Mouse (Mus musculus) MEL (cell line): ENCODE data around the gene Pik3cd. TPM values are rescaled to one million over a fixed set of nuclear protein-coding genes. Genes with fewer than 3 reads are reported as not detected.

ENCODE experiments used
- DNase-seq: peaks from one replicate; pipeline ENCODE4 v3.0.0; 2011; ENCODE audit warnings: low read depth, low spot score
- H3K27ac ChIP-seq: 2 replicates; pipeline ENCODE4 v1.5.1; 2012; ENCODE audit warnings: low read depth, mild to moderate bottlenecking, control low read depth, low read length, moderate library complexity; ENCODE audit not compliant: control insufficient read depth
- H3K27me3 ChIP-seq, 2 experiments: fragments of 150-350 bp in 1 of 2; sonication (generic) in 1 of 2; 2 replicates each; pipeline ENCODE4 v1.6.1; 2012; ENCODE audit warnings: low read length in 2 of 2, mild to moderate bottlenecking in 2 of 2, improper control_type of control experiment in 1 of 2, moderate library complexity in 1 of 2; ENCODE audit not compliant: insufficient read depth in 2 of 2, control insufficient read depth in 1 of 2
- H3K36me3 ChIP-seq, 2 experiments: 2 replicates each; pipeline ENCODE4 v1.6.1; 2012 to 2014; ENCODE audit warnings: low read length in 2 of 2, improper control_type of control experiment in 1 of 2, inconsistent platforms in 1 of 2, mild to moderate bottlenecking in 1 of 2; ENCODE audit not compliant: insufficient read depth in 2 of 2, control insufficient read depth in 1 of 2
- H3K4me1 ChIP-seq, 2 experiments: fragments of 150-350 bp in 1 of 2; sonication (generic) in 1 of 2; 2 replicates each; pipeline ENCODE4 v1.6.1; 2012; ENCODE audit warnings: low read length in 2 of 2, improper control_type of control experiment in 1 of 2, mild to moderate bottlenecking in 1 of 2; ENCODE audit not compliant: insufficient read depth in 2 of 2, control insufficient read depth in 1 of 2
- H3K4me3 ChIP-seq, 2 experiments: fragments of 150-350 bp in 1 of 2; sonication (generic) in 1 of 2; 2 replicates each; pipeline ENCODE4 v1.5.1; 2012; ENCODE audit warnings: low read depth in 2 of 2, low read length in 2 of 2, mild to moderate bottlenecking in 2 of 2, moderate library complexity in 2 of 2, control low read depth in 1 of 2, improper control_type of control experiment in 1 of 2; ENCODE audit not compliant: control insufficient read depth in 1 of 2, insufficient read depth in 1 of 2
- H3K79me2 ChIP-seq: 2 replicates; pipeline ENCODE4 v1.6.1; 2012; ENCODE audit warnings: mild to moderate bottlenecking, low read length, moderate library complexity; ENCODE audit not compliant: control insufficient read depth, poor library complexity, insufficient read depth
- H3K9ac ChIP-seq: 2 replicates; pipeline ENCODE4 v1.6.1; 2012; ENCODE audit warnings: low read depth, mild to moderate bottlenecking, control low read depth, low read length, moderate library complexity; ENCODE audit not compliant: control insufficient read depth, poor library complexity, severe bottlenecking
- H3K9me3 ChIP-seq: fragments of 150-350 bp; sonication (generic); replicated peaks from 2 replicates; pipeline ENCODE4 v1.6.1; 2012; ENCODE audit warnings: mild to moderate bottlenecking, low read length, improper control_type of control experiment, moderate library complexity; ENCODE audit not compliant: insufficient read depth
- BHLHE40 ChIP-seq: IDR thresholded peaks from 2 replicates; pipeline ENCODE4 v1.6.1; 2012; ENCODE audit warnings: low read depth, mild to moderate bottlenecking, inconsistent platforms, low read length, improper control_type of control experiment, borderline replicate concordance
- CTCF ChIP-seq, 3 experiments: IDR thresholded peaks in 2 of 3; conservative IDR thresholded peaks in 1 of 3; 2 replicates each; pipeline ENCODE4 v1.5.1; 2011 to 2012; ENCODE audit warnings: low read length in 3 of 3, low read depth in 2 of 3, mild to moderate bottlenecking in 2 of 3, improper control_type of control experiment in 1 of 3, inconsistent platforms in 1 of 3, mixed read lengths in 1 of 3, moderate library complexity in 1 of 3; ENCODE audit not compliant: control insufficient read depth in 1 of 3, insufficient read depth in 1 of 3, poor library complexity in 1 of 3, severe bottlenecking in 1 of 3
- E2F4 ChIP-seq: IDR thresholded peaks from 2 replicates; pipeline ENCODE4 v1.6.1; 2011; ENCODE audit warnings: low read depth, low read length, improper control_type of control experiment, borderline replicate concordance
- ELF1 ChIP-seq: IDR thresholded peaks from 2 replicates; pipeline ENCODE4 v1.6.1; 2014; ENCODE audit warnings: low read depth, mild to moderate bottlenecking, inconsistent platforms, low read length, improper control_type of control experiment, moderate library complexity
- EP300 ChIP-seq, 2 experiments: IDR thresholded peaks; 2 replicates each; pipeline ENCODE4 v1.6.1; 2011; ENCODE audit warnings: improper control_type of control experiment in 2 of 2, low read length in 2 of 2, low read depth in 1 of 2, mild to moderate bottlenecking in 1 of 2
- ETS1 ChIP-seq: IDR thresholded peaks from 2 replicates; pipeline ENCODE4 v1.6.1; 2012; ENCODE audit warnings: low read depth, mild to moderate bottlenecking, inconsistent platforms, low read length, improper control_type of control experiment, moderate library complexity
- GATA1 ChIP-seq: IDR thresholded peaks from 2 replicates; pipeline ENCODE4 v1.6.1; 2011; ENCODE audit warnings: low read depth, low read length, improper control_type of control experiment
- HCFC1 ChIP-seq: IDR thresholded peaks from 2 replicates; pipeline ENCODE4 v1.6.1; 2012; ENCODE audit warnings: low read depth, mild to moderate bottlenecking, inconsistent platforms, low read length, improper control_type of control experiment, moderate library complexity
- MAFK ChIP-seq: IDR thresholded peaks from 2 replicates; pipeline ENCODE4 v1.6.1; 2011; ENCODE audit warnings: low read depth, mild to moderate bottlenecking, low read length, improper control_type of control experiment, borderline replicate concordance
- MAX ChIP-seq: IDR thresholded peaks from 2 replicates; pipeline ENCODE4 v1.6.1; 2011; ENCODE audit warnings: low read length, improper control_type of control experiment
- MAZ ChIP-seq: IDR thresholded peaks from 2 replicates; pipeline ENCODE4 v1.6.1; 2012; ENCODE audit warnings: low read depth, mild to moderate bottlenecking, inconsistent platforms, low read length, improper control_type of control experiment
- MXI1 ChIP-seq: IDR thresholded peaks from 2 replicates; pipeline ENCODE4 v1.6.1; 2011; ENCODE audit warnings: mild to moderate bottlenecking, low read depth, low read length, improper control_type of control experiment
- NELFE ChIP-seq: IDR thresholded peaks from 2 replicates; pipeline ENCODE4 v1.6.1; 2011; ENCODE audit warnings: low read depth, low read length, improper control_type of control experiment
- POLR2AphosphoS2 ChIP-seq: IDR thresholded peaks from 2 replicates; pipeline ENCODE4 v1.6.1; 2011; ENCODE audit warnings: low read length, improper control_type of control experiment
- POLR2AphosphoS5 ChIP-seq: IDR thresholded peaks from 2 replicates; pipeline ENCODE4 v1.6.1; 2012; ENCODE audit warnings: low read depth, borderline replicate concordance, mild to moderate bottlenecking, inconsistent platforms, low read length, moderate library complexity, mixed read lengths
- RAD21 ChIP-seq: IDR thresholded peaks from 2 replicates; pipeline ENCODE4 v1.6.1; 2011; ENCODE audit warnings: mild to moderate bottlenecking, low read depth, low read length, improper control_type of control experiment
- RCOR1 ChIP-seq: IDR thresholded peaks from 2 replicates; pipeline ENCODE4 v1.6.1; 2012; ENCODE audit warnings: low read depth, mild to moderate bottlenecking, inconsistent platforms, low read length, improper control_type of control experiment
- SIN3A ChIP-seq: IDR thresholded peaks from 2 replicates; pipeline ENCODE4 v1.6.1; 2012; ENCODE audit warnings: low read length, improper control_type of control experiment, inconsistent platforms
- SMC3 ChIP-seq: IDR thresholded peaks from 2 replicates; pipeline ENCODE4 v1.6.1; 2011; ENCODE audit warnings: low read depth, low read length, improper control_type of control experiment
- TBP ChIP-seq: IDR thresholded peaks from 2 replicates; pipeline ENCODE4 v1.8.0; 2011; ENCODE audit warnings: low read depth, low read length, improper control_type of control experiment
- UBTF ChIP-seq: IDR thresholded peaks from 2 replicates; pipeline ENCODE4 v1.6.1; 2012; ENCODE audit warnings: low read depth, mild to moderate bottlenecking, inconsistent platforms, low read length, improper control_type of control experiment, moderate library complexity, borderline replicate concordance; ENCODE audit not compliant: insufficient read depth
- USF2 ChIP-seq, 2 experiments: IDR thresholded peaks; 2 replicates each; pipeline ENCODE4 v1.6.1; 2011 to 2012; ENCODE audit warnings: improper control_type of control experiment in 2 of 2, low read length in 2 of 2, borderline replicate concordance in 1 of 2, inconsistent platforms in 1 of 2, low read depth in 1 of 2, mild to moderate bottlenecking in 1 of 2; ENCODE audit not compliant: insufficient read depth in 1 of 2
- ZC3H11A ChIP-seq: IDR thresholded peaks from 2 replicates; pipeline ENCODE4 v1.6.1; 2012; ENCODE audit warnings: low read depth, mild to moderate bottlenecking, inconsistent platforms, low read length, improper control_type of control experiment
- ZKSCAN1 ChIP-seq: IDR thresholded peaks from 2 replicates; pipeline ENCODE4 v1.6.1; 2012; ENCODE audit warnings: low read depth, mild to moderate bottlenecking, inconsistent platforms, low read length, improper control_type of control experiment, moderate library complexity
- polyA plus RNA-seq, 2 experiments: library from polyadenylated mRNA; stranded (reverse) in 1 of 2; unstranded in 1 of 2; fragments of >175 nt in 1 of 2; fragments of >200 nt in 1 of 2; gene quantifications; 2 replicates each; pipeline versions ENCODE4 v1.2.1 to v1.2.4; 2012; ENCODE audit warnings: low replicate concordance in 2 of 2, low read depth in 1 of 2; ENCODE audit not compliant: insufficient read length in 2 of 2, insufficient read depth in 1 of 2, missing spikeins in 1 of 2
- total RNA-seq: library from RNA; depleted of rRNA; stranded (reverse); fragments of 300-350 nt; gene quantifications from 2 replicates; pipeline ENCODE4 v1.2.3, GENCODE M21; 2012

Pik3cd gene
- total and polyA plus RNA-seq, 3 experiments: 45.9 to 152 (median 49.8) TPM

- Histone ChIP-seq H3K9me3 (no peaks in the 10 kb centered on the region), H3K9ac (no peak overlapping the region), H3K27ac (no peak overlapping the region), H3K36me3 (0 out of 4 replicates have a peak, but pooled peaks cover 0 to 2% of the 10 kb centered on the region in 2 experiments), H3K27me3 (no peaks in the 10 kb centered on the region), H3K4me1 (0 out of 4 replicates have a peak, but pooled peaks cover 0 to 2% of the 10 kb centered on the region in 2 experiments), H3K4me3 (no peak overlapping the region), H3K79me2 (no peaks in the 10 kb centered on the region)
- no peak for DNase-seq
- TF ChIP-seq ZKSCAN1 (no peak), ELF1 (no peak), E2F4 (no peak), RAD21 (no peak), UBTF (no peak), MXI1 (no peak), MAX (no peak), RCOR1 (no peak), BHLHE40 (no peak), ETS1 (no peak), MAZ (no peak), USF2 (IDR thresholded peaks at IDR 0.05; ENCODE audit: borderline replicate concordance in 1 of 2, insufficient read depth in 1 of 2, low read depth in 1 of 2, low read length in 2 of 2) (no peak), GATA1 (no peak), MAFK (no peak), POLR2AphosphoS2 (no peak)
These were observed 9.1 kb upstream of the Pik3cd start for GRCm38 (mm10) chr4:149711485-149711884.

GRCm38 (mm10) chr4:149710510-149710909 lies 8.1 kb upstream of the Pik3cd start:
- peak overlapping the region in 1 of 2 experiments; percentile 16; a peak in 1 of 4 replicates for H3K4me3 ChIP-seq
- peaks cover 0 to 4% of the 10 kb centered on the region in 2 experiments; a peak in 2 of 4 replicates for H3K4me1 ChIP-seq
- H3K36me3 ChIP-seq: 0 out of 4 replicates have a peak, but pooled peaks cover 0 to 2% of the 10 kb centered on the region in 2 experiments
- peak; percentile 95 for DNase-seq
- no peaks in the 10 kb centered on the region for H3K9me3 ChIP-seq
- peak overlapping the region; percentile 15; the same call in 1 of the 2 replicates for H3K9ac ChIP-seq
- no peaks in the 10 kb centered on the region for H3K79me2 ChIP-seq
- no peaks in the 10 kb centered on the region for H3K27me3 ChIP-seq
- TF ChIP-seq EP300 (IDR thresholded peaks at IDR 0.05; ENCODE audit: low read depth in 1 of 2, low read length in 2 of 2) (0 out of 4 replicates have a peak, but pooled peaks of 1 of the 2 experiments have one; percentile 9), SMC3 (peak; percentile 94), POLR2AphosphoS5 (no peak), HCFC1 (0 out of 2 replicates have a peak, but pooled peaks have one; percentile 26), POLR2AphosphoS2 (no peak), MAZ (peak; percentile 38; the same call in 1 of the 2 replicates), CTCF (IDR thresholded peaks at IDR 0.05 in 2 of 3, conservative IDR thresholded peaks at IDR 0.05 in 1 of 3; ENCODE audit: control insufficient read depth in 1 of 3, insufficient read depth in 1 of 3, low read depth in 2 of 3, low read length in 3 of 3, poor library complexity in 1 of 3, severe bottlenecking in 1 of 3) (peak; percentile 71 to 99 (median 75)), MXI1 (peak; percentile 14; the same call in 1 of the 2 replicates), NELFE (no peak), GATA1 (no peak), SIN3A (peak; percentile 35; the same call in 1 of the 2 replicates), TBP (0 out of 2 replicates have a peak, but pooled peaks have one; percentile 15), RAD21 (peak; percentile 96), ZC3H11A (peak; percentile 94)
- TF ChIP-seq, all 39 proteins: peak for 10
- H3K27ac ChIP-seq: no peak overlapping the region
